Mouse (Mus musculus): ENCODE results near the gene Spsb3. TPM values are rescaled to one million over a fixed set of nuclear protein-coding genes. Genes with fewer than 3 reads are reported as not detected.

The Spsb3 gene
- polyA plus RNA-seq, 1 experiment from 2014 or later = 75.0 TPM

GRCm38 (mm10) chr17:24884391-24884790, 2.1 kb upstream of the Spsb3 start:
- H3K36me3 ChIP-seq (replicated peaks; ENCODE audit: control insufficient read depth, insufficient read depth) = peaks cover 33% of the 10 kb centered on the region
- 90% methylated on average over 6 of the region's 6 CpGs for WGBS
- H3K9ac ChIP-seq = no peak overlapping the region
- no peak for ATAC-seq (ENCODE audit: low FRiP score)
- H3K9me3 ChIP-seq (ENCODE audit: control insufficient read depth, low read length) = no peaks in the 10 kb centered on the region
- no peak overlapping the region for H3K4me2 ChIP-seq (replicated peaks)
- no peak overlapping the region for H3K27ac ChIP-seq
- H3K4me1 ChIP-seq (replicated peaks; ENCODE audit: control insufficient read depth, insufficient read depth, low read length) = peaks cover 18% of the 10 kb centered on the region
- H3K27me3 ChIP-seq (ENCODE audit: control insufficient read depth, insufficient read depth, low read length) = no peaks in the 10 kb centered on the region
- no peak for DNase-seq (ENCODE audit: low spot score)
- no peak overlapping the region for H3K4me3 ChIP-seq (replicated peaks; ENCODE audit: low read length)

GRCm38 (mm10) chr17:24885356-24886133, 898 bp upstream of the Spsb3 start:
- Histone ChIP-seq H3K36me3 (replicated peaks; ENCODE audit: control insufficient read depth, insufficient read depth) (peaks cover 45% of the 10 kb centered on the region), H3K27me3 (ENCODE audit: control insufficient read depth, insufficient read depth, low read length) (no peaks in the 10 kb centered on the region), H3K9ac (peak overlapping the region; percentile 49), H3K4me1 (replicated peaks; ENCODE audit: control insufficient read depth, insufficient read depth, low read length) (peaks cover 18% of the 10 kb centered on the region), H3K9me3 (ENCODE audit: control insufficient read depth, low read length) (no peaks in the 10 kb centered on the region), H3K4me2 (replicated peaks) (peak overlapping the region; percentile 69), H3K27ac (no peak overlapping the region), H3K4me3 (replicated peaks; ENCODE audit: low read length) (peak overlapping the region; percentile 49)
- no peak for DNase-seq (ENCODE audit: low spot score)
- no peak for ATAC-seq (ENCODE audit: low FRiP score)
- WGBS = 25% methylated on average over 22 of the region's 22 CpGs

GRCm38 (mm10) chr17:24886932-24887271, 459 bp downstream of the Spsb3 start:
- WGBS = 2% methylated on average over 18 of the region's 18 CpGs
- Histone ChIP-seq H3K4me2 (replicated peaks) (peak overlapping the region; percentile 74), H3K36me3 (replicated peaks; ENCODE audit: control insufficient read depth, insufficient read depth) (peaks cover 58% of the 10 kb centered on the region), H3K9me3 (ENCODE audit: control insufficient read depth, low read length) (no peaks in the 10 kb centered on the region), H3K27me3 (ENCODE audit: control insufficient read depth, insufficient read depth, low read length) (no peaks in the 10 kb centered on the region), H3K4me3 (replicated peaks; ENCODE audit: low read length) (peak overlapping the region; percentile 95), H3K27ac (peak overlapping the region; percentile 82), H3K4me1 (replicated peaks; ENCODE audit: control insufficient read depth, insufficient read depth, low read length) (peaks cover 18% of the 10 kb centered on the region), H3K9ac (peak overlapping the region; percentile 88)
- no peak; the same call in none of the 2 replicates for ATAC-seq (ENCODE audit: low FRiP score)
- no peak for DNase-seq (ENCODE audit: low spot score)

- H3K36me3 ChIP-seq (replicated peaks; ENCODE audit: control insufficient read depth, insufficient read depth) = peaks cover 64% of the 10 kb centered on the region
- 68% methylated on average over 18 of the region's 18 CpGs for WGBS
These were observed 1.0 kb downstream of the Spsb3 start for GRCm38 (mm10) chr17:24887291-24888080.

GRCm38 (mm10) chr17:24888862-24889261, 2.4 kb downstream of the Spsb3 start:
- Histone ChIP-seq H3K27me3 (ENCODE audit: control insufficient read depth, insufficient read depth, low read length) (no peaks in the 10 kb centered on the region), H3K36me3 (replicated peaks; ENCODE audit: control insufficient read depth, insufficient read depth) (peaks cover 64% of the 10 kb centered on the region), H3K4me3 (replicated peaks; ENCODE audit: low read length) (no peak overlapping the region), H3K27ac (no peak overlapping the region), H3K9ac (no peak overlapping the region), H3K4me1 (replicated peaks; ENCODE audit: control insufficient read depth, insufficient read depth, low read length) (peaks cover 23% of the 10 kb centered on the region), H3K4me2 (replicated peaks) (no peak overlapping the region), H3K9me3 (ENCODE audit: control insufficient read depth, low read length) (no peaks in the 10 kb centered on the region)
- WGBS = 93% methylated on average over 3 of the region's 3 CpGs
- ATAC-seq (ENCODE audit: low FRiP score) (no peak), DNase-seq (ENCODE audit: low spot score) (no peak)

More at GRCm38 (mm10) chr17:24887291-24888080, 1.0 kb downstream of the Spsb3 start:
- peaks cover 18% of the 10 kb centered on the region for H3K4me1 ChIP-seq (replicated peaks; ENCODE audit: control insufficient read depth, insufficient read depth, low read length)
- H3K4me2 ChIP-seq (replicated peaks) = peak overlapping the region; percentile 74
- no peaks in the 10 kb centered on the region for H3K9me3 ChIP-seq (ENCODE audit: control insufficient read depth, low read length)
- peak overlapping the region; percentile 95 for H3K4me3 ChIP-seq (replicated peaks; ENCODE audit: low read length)
- no peaks in the 10 kb centered on the region for H3K27me3 ChIP-seq (ENCODE audit: control insufficient read depth, insufficient read depth, low read length)
- H3K27ac ChIP-seq = no peak overlapping the region; the same call in 1 of the 2 replicates
- peak overlapping the region; percentile 88 for H3K9ac ChIP-seq
- DNase-seq (ENCODE audit: low spot score) (no peak), ATAC-seq (ENCODE audit: low FRiP score) (no peak)

GRCm38 (mm10) chr17:24890151-24891092, 4.0 kb downstream of the Spsb3 start:
- Histone ChIP-seq H3K4me2 (replicated peaks) (no peak overlapping the region), H3K4me1 (replicated peaks; ENCODE audit: control insufficient read depth, insufficient read depth, low read length) (peaks cover 28% of the 10 kb centered on the region), H3K4me3 (replicated peaks; ENCODE audit: low read length) (no peak overlapping the region), H3K9ac (no peak overlapping the region), H3K27me3 (ENCODE audit: control insufficient read depth, insufficient read depth, low read length) (no peaks in the 10 kb centered on the region), H3K9me3 (ENCODE audit: control insufficient read depth, low read length) (no peaks in the 10 kb centered on the region), H3K36me3 (replicated peaks; ENCODE audit: control insufficient read depth, insufficient read depth) (peaks cover 57% of the 10 kb centered on the region), H3K27ac (no peak overlapping the region)
- ATAC-seq (ENCODE audit: low FRiP score) (no peak), DNase-seq (ENCODE audit: low spot score) (no peak)
- 90% methylated on average over 19 of the region's 19 CpGs for WGBS

- no peak overlapping the region for H3K27ac ChIP-seq
- no peaks in the 10 kb centered on the region for H3K27me3 ChIP-seq (ENCODE audit: control insufficient read depth, insufficient read depth, low read length)
- H3K9me3 ChIP-seq (ENCODE audit: control insufficient read depth, low read length) = no peaks in the 10 kb centered on the region
- peaks cover 31% of the 10 kb centered on the region for H3K4me1 ChIP-seq (replicated peaks; ENCODE audit: control insufficient read depth, insufficient read depth, low read length)
- no peak overlapping the region for H3K9ac ChIP-seq
- H3K4me3 ChIP-seq (replicated peaks; ENCODE audit: low read length) = no peak overlapping the region
- DNase-seq (ENCODE audit: low spot score) (no peak), ATAC-seq (ENCODE audit: low FRiP score) (no peak)
- peaks cover 57% of the 10 kb centered on the region for H3K36me3 ChIP-seq (replicated peaks; ENCODE audit: control insufficient read depth, insufficient read depth)
- 93% methylated on average over 12 of the region's 13 CpGs for WGBS
- H3K4me2 ChIP-seq (replicated peaks) = no peak overlapping the region
These were observed 4.9 kb downstream of the Spsb3 start for GRCm38 (mm10) chr17:24891321-24891720.

- 91% methylated on average over 12 of the region's 12 CpGs for WGBS
- Histone ChIP-seq H3K36me3 (replicated peaks; ENCODE audit: control insufficient read depth, insufficient read depth) (peaks cover 64% of the 10 kb centered on the region), H3K9me3 (ENCODE audit: control insufficient read depth, low read length) (no peaks in the 10 kb centered on the region), H3K4me3 (replicated peaks; ENCODE audit: low read length) (no peak overlapping the region), H3K9ac (no peak overlapping the region), H3K27ac (no peak overlapping the region), H3K27me3 (ENCODE audit: control insufficient read depth, insufficient read depth, low read length) (no peaks in the 10 kb centered on the region), H3K4me1 (replicated peaks; ENCODE audit: control insufficient read depth, insufficient read depth, low read length) (peaks cover 34% of the 10 kb centered on the region), H3K4me2 (replicated peaks) (no peak overlapping the region)
- DNase-seq (ENCODE audit: low spot score) (no peak), ATAC-seq (ENCODE audit: low FRiP score) (no peak)
These were observed 6.3 kb downstream of the Spsb3 start for GRCm38 (mm10) chr17:24892785-24893184.

Measured in hindbrain, embryonic 14.5 days (tissue).